Mouse (Mus musculus): ENCODE results near the gene Mageb5.
"Not testable (repeated sequence)": the region's sequence is repeated elsewhere in the genome, so short reads cannot be mapped to it uniquely, and the experiment has no call there.

Gene Mageb5

GRCm38 (mm10) chrX:91782918-91783317, at the start of gene Mageb5:
Gene Mageb5 (minus strand): TSS chrX:91783018.
- DNase-seq (ENCODE audit: low read depth, low spot score) = not testable (repeated sequence)

GRCm38 (mm10) chrX:91759591-91760226, 23.1 kb downstream of the Mageb5 start:
- DNase-seq (ENCODE audit: low read depth, low spot score) = not testable (repeated sequence)
